Mouse (Mus musculus): ENCODE results near the gene Galntl6.

DNA sequence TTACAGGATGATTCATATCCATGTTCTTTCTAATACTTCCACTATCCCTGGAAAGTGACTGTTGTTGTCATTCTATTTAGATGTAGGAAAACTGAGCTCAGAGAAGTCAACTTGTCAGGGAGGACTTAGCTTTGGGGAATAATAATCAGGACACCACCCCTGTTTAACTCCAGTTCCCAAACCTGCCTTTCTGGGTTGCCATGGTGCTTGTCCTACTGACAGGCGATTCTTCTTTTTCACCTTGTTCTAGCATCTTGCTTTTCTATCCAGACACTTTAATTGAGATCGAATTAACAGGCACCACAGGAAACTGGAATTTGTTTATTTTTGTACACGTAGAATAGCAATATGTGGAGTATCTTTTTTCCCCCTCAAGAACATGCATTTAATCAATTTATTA is 953.3 kb downstream of the Galntl6 start:
- TF ChIP-seq CTCF (IDR thresholded peaks at IDR 0.05; ENCODE audit: borderline replicate concordance, control insufficient read depth, extremely low read depth, insufficient read depth, low read length, poor library complexity) (no peak), POLR2A (IDR thresholded peaks at IDR 0.05; ENCODE audit: control insufficient read depth, extremely low read depth, insufficient read depth, low read length, poor library complexity) (no peak)

Measured in thymus, adult 2 months (tissue).